Mouse (Mus musculus): ENCODE measurements around the gene Zfp790. TPM values are rescaled to one million over a fixed set of nuclear protein-coding genes. Genes with fewer than 3 reads are reported as not detected.
A peak's percentile ranks its signal among the peaks of the same experiment; 100 is the strongest.

The Zfp790 gene
- total and polyA plus RNA-seq, 2 experiments from 2014 or later: 2.4 to 9.3 TPM

DNA sequence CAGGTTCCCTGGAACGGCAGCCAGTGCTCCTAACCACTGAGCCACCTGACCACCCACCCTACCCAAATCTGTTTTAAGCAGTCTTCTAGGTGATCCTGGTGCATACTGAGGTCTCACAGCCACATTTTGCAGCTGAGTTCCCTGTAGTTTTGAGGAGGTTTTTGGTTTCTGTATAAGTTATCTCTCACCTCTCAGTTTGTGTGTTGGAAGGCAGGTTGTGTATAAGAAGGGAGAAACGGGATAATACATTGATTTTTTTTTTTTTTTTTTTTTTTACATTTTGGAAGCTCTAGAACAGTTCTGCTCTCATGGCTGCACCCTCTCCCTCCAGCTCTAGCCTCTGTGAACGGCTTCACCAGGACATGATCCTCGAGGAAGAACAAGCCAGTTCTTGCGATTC lies 30.0 kb upstream of the Zfp790 start:
- H3K4me2 ChIP-seq (ENCODE audit: low read depth, low read length): peak overlapping the region; percentile 90
- peaks cover 15% of the 10 kb centered on the region; the same call in 1 of the 2 replicates for H3K4me1 ChIP-seq (ENCODE audit: control insufficient read depth, insufficient read depth)
- DNase-seq (ENCODE audit: low spot score): no peak
- no peak for ATAC-seq (ENCODE audit: insufficient read depth, low read depth)
- H3K36me3 ChIP-seq (replicated peaks; ENCODE audit: control insufficient read depth, insufficient read depth, low read length): peaks cover 36% of the 10 kb centered on the region
- no peak overlapping the region for H3K27ac ChIP-seq (ENCODE audit: low read depth)
- H3K4me3 ChIP-seq (ENCODE audit: low read depth, low read length): peak overlapping the region; percentile 87
- H3K9ac ChIP-seq (replicated peaks; ENCODE audit: low read depth, low read length): peak overlapping the region; percentile 90; the same call in 1 of the 2 replicates
- H3K9me3 ChIP-seq (replicated peaks; ENCODE audit: control insufficient read depth, low read length): no peaks in the 10 kb centered on the region
- no peak for TF ChIP-seq CTCF (IDR thresholded peaks at IDR 0.05; ENCODE audit: low read depth)
- no peak for TF ChIP-seq EP300 (IDR thresholded peaks at IDR 0.05; ENCODE audit: low read depth)
- WGBS: 66% methylated on average over 5 of the region's 5 CpGs
- no peaks in the 10 kb centered on the region for H3K27me3 ChIP-seq (ENCODE audit: control insufficient read depth, insufficient read depth, low read length)

DNA sequence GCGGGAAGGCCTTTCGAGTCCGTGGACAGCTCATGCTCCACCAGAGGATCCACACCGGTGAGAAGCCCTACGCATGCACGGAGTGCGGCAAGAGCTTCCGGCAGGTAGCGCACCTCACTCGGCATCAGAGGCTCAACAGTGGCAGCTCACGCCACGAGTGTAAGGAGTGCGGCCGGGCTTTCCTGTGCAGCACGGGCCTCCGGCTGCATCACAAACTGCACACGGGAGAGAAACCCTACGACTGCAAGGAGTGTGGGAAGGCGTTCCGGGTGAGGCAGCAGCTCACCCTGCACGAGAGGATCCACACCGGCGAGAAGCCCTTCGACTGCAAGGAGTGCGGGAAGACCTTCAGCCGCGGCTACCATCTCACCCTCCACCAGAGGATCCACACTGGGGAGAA lies 23.0 kb upstream of the Zfp790 start:
- Histone ChIP-seq H3K4me1 (ENCODE audit: control insufficient read depth, insufficient read depth) (no peaks in the 10 kb centered on the region), H3K27ac (ENCODE audit: low read depth) (no peak overlapping the region), H3K4me2 (ENCODE audit: low read depth, low read length) (no peak overlapping the region), H3K9me3 (replicated peaks; ENCODE audit: control insufficient read depth, low read length) (peaks cover 10% of the 10 kb centered on the region), H3K36me3 (replicated peaks; ENCODE audit: control insufficient read depth, insufficient read depth, low read length) (peaks cover 57% of the 10 kb centered on the region), H3K9ac (replicated peaks; ENCODE audit: low read depth, low read length) (no peak overlapping the region), H3K27me3 (ENCODE audit: control insufficient read depth, insufficient read depth, low read length) (no peaks in the 10 kb centered on the region), H3K4me3 (ENCODE audit: low read depth, low read length) (no peak overlapping the region)
- ATAC-seq (ENCODE audit: insufficient read depth, low read depth) (no peak), DNase-seq (ENCODE audit: low spot score) (no peak)
- no peak for TF ChIP-seq CTCF (IDR thresholded peaks at IDR 0.05; ENCODE audit: low read depth)
- TF ChIP-seq EP300 (IDR thresholded peaks at IDR 0.05; ENCODE audit: low read depth): no peak
- 39% methylated on average over 27 of the region's 27 CpGs for WGBS

DNA sequence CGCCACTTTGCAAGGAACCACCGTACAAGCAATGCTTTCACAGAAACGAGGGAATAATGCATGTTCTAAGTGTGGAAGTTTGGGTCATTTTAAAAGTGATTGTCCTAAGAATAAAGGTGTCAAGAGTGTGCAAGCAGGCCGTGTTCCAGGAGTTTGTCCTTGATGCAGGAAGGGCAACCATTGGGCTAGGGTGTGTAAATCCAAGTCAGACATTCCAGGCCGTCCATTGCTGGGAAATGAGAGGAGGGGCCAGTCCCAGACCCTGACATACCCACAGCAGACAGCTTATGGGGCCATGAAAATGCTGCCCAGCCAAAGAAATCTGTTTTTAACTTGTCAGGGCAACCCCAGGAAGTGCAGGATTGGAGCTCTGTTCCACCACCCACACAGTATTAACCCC lies 8.9 kb upstream of the Zfp790 start:
- Histone ChIP-seq H3K9ac (replicated peaks; ENCODE audit: low read depth, low read length) (no peak overlapping the region), H3K4me2 (ENCODE audit: low read depth, low read length) (no peak overlapping the region), H3K9me3 (replicated peaks; ENCODE audit: control insufficient read depth, low read length) (no peaks in the 10 kb centered on the region), H3K4me3 (ENCODE audit: low read depth, low read length) (no peak overlapping the region), H3K4me1 (ENCODE audit: control insufficient read depth, insufficient read depth) (no peaks in the 10 kb centered on the region), H3K27me3 (ENCODE audit: control insufficient read depth, insufficient read depth, low read length) (no peaks in the 10 kb centered on the region), H3K36me3 (replicated peaks; ENCODE audit: control insufficient read depth, insufficient read depth, low read length) (no peaks in the 10 kb centered on the region), H3K27ac (ENCODE audit: low read depth) (peak overlapping the region; percentile 50; the same call in 1 of the 2 replicates)
- DNase-seq (ENCODE audit: low spot score) (no peak), ATAC-seq (ENCODE audit: insufficient read depth, low read depth) (no peak)
- 61% methylated on average over 5 of the region's 5 CpGs for WGBS
- no peak for TF ChIP-seq CTCF (IDR thresholded peaks at IDR 0.05; ENCODE audit: low read depth)
- TF ChIP-seq EP300 (IDR thresholded peaks at IDR 0.05; ENCODE audit: low read depth): no peak

DNA sequence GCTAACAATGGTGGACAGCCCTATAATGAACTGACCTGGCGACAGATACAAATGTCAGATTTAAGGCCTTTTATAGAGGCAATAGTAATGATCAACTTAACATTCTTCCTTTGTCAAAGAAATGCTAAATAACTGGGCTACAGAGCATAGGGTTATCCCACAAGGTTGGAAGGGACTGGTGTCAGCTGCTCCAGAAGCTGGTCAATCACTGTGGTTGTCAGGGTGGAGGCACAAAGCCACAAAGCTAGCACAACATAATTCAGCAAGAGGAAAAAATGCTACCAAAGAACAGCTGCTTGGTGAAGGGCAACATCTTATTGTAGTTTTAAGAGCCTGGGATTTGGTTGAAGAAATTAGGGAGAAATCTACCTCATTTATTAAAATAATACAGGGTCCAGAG lies 3.7 kb upstream of the Zfp790 start:
- Histone ChIP-seq H3K4me1 (ENCODE audit: control insufficient read depth, insufficient read depth) (peaks cover 11% of the 10 kb centered on the region; the same call in 1 of the 2 replicates), H3K9me3 (replicated peaks; ENCODE audit: control insufficient read depth, low read length) (no peaks in the 10 kb centered on the region), H3K4me3 (ENCODE audit: low read depth, low read length) (no peak overlapping the region), H3K4me2 (ENCODE audit: low read depth, low read length) (no peak overlapping the region), H3K27ac (ENCODE audit: low read depth) (no peak overlapping the region), H3K27me3 (ENCODE audit: control insufficient read depth, insufficient read depth, low read length) (no peaks in the 10 kb centered on the region), H3K36me3 (replicated peaks; ENCODE audit: control insufficient read depth, insufficient read depth, low read length) (no peaks in the 10 kb centered on the region), H3K9ac (replicated peaks; ENCODE audit: low read depth, low read length) (no peak overlapping the region)
- ATAC-seq (ENCODE audit: insufficient read depth, low read depth): no peak
- 94% methylated on average over 1 of the region's 1 CpGs for WGBS
- no peak for DNase-seq (ENCODE audit: low spot score)
- no peak for TF ChIP-seq CTCF (IDR thresholded peaks at IDR 0.05; ENCODE audit: low read depth)
- no peak for TF ChIP-seq EP300 (IDR thresholded peaks at IDR 0.05; ENCODE audit: low read depth)

DNA sequence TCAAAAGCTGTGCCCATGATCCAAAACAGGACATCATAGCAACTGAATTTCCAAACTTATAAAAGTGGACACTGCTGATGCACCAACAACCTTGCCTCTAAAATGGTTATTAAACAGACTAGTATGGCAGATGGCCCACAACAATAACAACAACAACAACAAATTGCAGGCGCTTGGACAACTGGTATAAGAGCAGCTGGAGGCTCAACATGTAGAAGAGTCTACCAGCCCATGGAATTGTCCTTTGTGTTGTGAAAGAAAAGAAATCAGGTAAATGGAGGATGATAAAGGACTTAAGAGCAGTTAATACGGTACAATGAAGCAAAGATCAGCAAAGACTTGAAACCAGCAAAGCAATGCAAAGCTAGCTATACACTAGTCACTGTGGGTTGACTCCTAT lies 1.5 kb upstream of the Zfp790 start:
- peaks cover 14% of the 10 kb centered on the region for H3K4me1 ChIP-seq (ENCODE audit: control insufficient read depth, insufficient read depth)
- H3K27me3 ChIP-seq (ENCODE audit: control insufficient read depth, insufficient read depth, low read length): no peaks in the 10 kb centered on the region
- no peak overlapping the region for H3K27ac ChIP-seq (ENCODE audit: low read depth)
- no peaks in the 10 kb centered on the region for H3K9me3 ChIP-seq (replicated peaks; ENCODE audit: control insufficient read depth, low read length)
- H3K4me2 ChIP-seq (ENCODE audit: low read depth, low read length): no peak overlapping the region
- 84% methylated on average over 2 of the region's 2 CpGs for WGBS
- H3K4me3 ChIP-seq (ENCODE audit: low read depth, low read length): no peak overlapping the region
- H3K9ac ChIP-seq (replicated peaks; ENCODE audit: low read depth, low read length): no peak overlapping the region
- no peak for TF ChIP-seq EP300 (IDR thresholded peaks at IDR 0.05; ENCODE audit: low read depth)
- TF ChIP-seq CTCF (IDR thresholded peaks at IDR 0.05; ENCODE audit: low read depth): no peak
- DNase-seq (ENCODE audit: low spot score): no peak
- no peak for ATAC-seq (ENCODE audit: insufficient read depth, low read depth)
- no peaks in the 10 kb centered on the region for H3K36me3 ChIP-seq (replicated peaks; ENCODE audit: control insufficient read depth, insufficient read depth, low read length)

Measured in heart, postnatal 0 days (tissue).